Mouse (Mus musculus) megakaryocyte progenitor cell, adult 5-6 weeks (primary cell): ENCODE results near the gene Cdh26. TPM values are rescaled to one million over a fixed set of nuclear protein-coding genes. Genes with fewer than 3 reads are reported as not detected.

ENCODE experiments used
- ATAC-seq: replicated peaks from 2 replicates; pipeline ENCODE4 v1.8.0; 2016; ENCODE audit warnings: mild to moderate bottlenecking, moderate TSS enrichment, inconsistent platforms; ENCODE audit not compliant: poor library complexity
- total RNA-seq, 2 experiments: library from RNA; stranded (forward) in 1 of 2; stranded (reverse) in 1 of 2; fragments of 157-497, 149-512 nt in 1 of 2; fragments of 200-1000 nt in 1 of 2; gene quantifications; 2 replicates each; pipeline versions ENCODE4 v1.2.3 to v1.2.4; 2015 to 2017

The Cdh26 gene
- not detected in 2 replicates for total RNA-seq (2015)
- total RNA-seq (2017) = not detected in 2 replicates

DNA sequence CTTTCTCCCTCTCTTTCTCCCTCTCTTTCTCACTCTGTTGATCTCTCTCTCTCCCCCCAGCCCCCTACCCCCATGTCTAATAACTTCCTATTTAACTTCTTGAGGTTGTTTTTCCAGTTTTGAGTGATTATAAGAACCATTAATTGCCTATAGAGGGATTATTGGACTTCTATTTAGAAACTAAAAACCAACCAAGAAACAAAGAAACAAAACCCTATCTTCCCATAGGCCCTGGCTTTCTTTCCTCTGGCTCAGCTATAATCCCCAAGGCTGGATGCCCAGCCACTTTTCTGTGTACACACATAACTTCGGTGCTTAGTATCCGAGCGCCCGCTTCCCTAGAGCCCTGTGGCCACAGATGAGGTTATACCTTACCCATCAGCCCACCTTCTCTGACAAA, at the start of gene Cdh26:
Gene Cdh26 (plus strand): TSS at position 301 of the 400 bp plus-strand sequence.
- ATAC-seq = no peak

- ATAC-seq = peak; percentile 32
Measured at GRCm38 (mm10) chr2:178407053-178407815, 23.1 kb upstream of the Cdh26 start, which contains the start of gene Sycp2. Gene Sycp2, minus strand, starts transcription at chr2:178407685.

GRCm38 (mm10) chr2:178409024-178409423, 21.3 kb upstream of the Cdh26 start:
- ATAC-seq = peak; percentile 74

DNA sequence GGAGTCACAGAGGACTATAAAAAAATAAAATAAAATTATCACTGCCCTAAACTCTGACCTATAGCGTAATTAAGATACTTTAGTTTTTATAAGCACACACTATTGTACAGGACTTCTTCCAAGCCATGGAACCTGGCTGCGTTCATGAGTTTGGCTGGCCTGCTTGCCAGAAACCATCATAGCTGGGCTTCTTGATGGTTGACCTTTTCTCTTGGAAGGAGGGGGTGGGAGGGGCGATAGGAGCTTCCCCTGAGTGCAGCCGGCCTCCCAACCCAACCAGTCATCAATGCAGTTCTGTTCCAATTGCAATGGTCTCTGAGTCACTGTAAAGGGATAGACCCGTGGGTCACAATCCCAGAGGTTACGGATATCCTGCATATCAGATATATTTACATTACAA, 20.0 kb upstream of the Cdh26 start:
- no peak for ATAC-seq

DNA sequence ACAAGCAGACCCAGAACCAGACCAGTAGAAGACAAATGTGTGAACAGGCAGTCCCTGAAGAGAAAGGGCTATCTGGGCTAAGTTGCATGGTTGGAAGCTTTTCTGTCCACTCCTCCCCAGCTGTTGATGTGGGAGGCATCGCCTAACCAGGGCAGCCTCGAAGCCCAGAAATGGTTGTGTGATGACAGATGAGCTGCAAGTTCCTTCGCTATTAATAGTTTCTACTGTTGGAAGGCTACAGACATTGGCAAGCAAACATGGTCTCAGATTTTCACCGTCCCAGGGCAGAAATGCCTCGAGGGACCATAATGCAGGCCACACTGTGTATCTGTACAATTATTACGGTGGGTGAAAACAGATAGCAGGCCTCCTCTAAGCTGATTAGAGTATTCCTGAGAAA, 17.7 kb upstream of the Cdh26 start:
- ATAC-seq = no peak

GRCm38 (mm10) chr2:178413081-178413480, 17.2 kb upstream of the Cdh26 start:
- ATAC-seq = no peak

- no peak for ATAC-seq
Measured at GRCm38 (mm10) chr2:178413481-178414260, 16.7 kb upstream of the Cdh26 start.

- peak; percentile 56 for ATAC-seq
Measured at GRCm38 (mm10) chr2:178414261-178415149, 15.8 kb upstream of the Cdh26 start, which contains the start of the genes Ppp1r3d and Fam217b. Gene Ppp1r3d, minus strand, starts transcription at chr2:178414472. Gene Fam217b, plus strand, starts transcription at chr2:178414524.

DNA sequence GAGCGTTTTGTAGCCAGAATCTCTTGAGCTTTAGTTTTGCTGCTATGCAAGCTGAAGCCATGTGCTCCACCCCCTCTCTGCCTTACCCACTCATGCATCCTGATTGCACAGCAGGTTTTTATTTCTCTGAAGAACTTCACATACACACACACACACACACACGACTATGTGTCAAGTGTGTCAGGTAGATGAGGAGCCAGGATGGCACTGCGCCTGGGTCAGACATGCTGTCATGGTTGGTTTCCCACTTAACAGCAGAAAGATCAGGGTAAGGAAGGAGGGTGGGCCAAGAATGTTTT, 15.2 kb upstream of the Cdh26 start:
- no peak for ATAC-seq

DNA sequence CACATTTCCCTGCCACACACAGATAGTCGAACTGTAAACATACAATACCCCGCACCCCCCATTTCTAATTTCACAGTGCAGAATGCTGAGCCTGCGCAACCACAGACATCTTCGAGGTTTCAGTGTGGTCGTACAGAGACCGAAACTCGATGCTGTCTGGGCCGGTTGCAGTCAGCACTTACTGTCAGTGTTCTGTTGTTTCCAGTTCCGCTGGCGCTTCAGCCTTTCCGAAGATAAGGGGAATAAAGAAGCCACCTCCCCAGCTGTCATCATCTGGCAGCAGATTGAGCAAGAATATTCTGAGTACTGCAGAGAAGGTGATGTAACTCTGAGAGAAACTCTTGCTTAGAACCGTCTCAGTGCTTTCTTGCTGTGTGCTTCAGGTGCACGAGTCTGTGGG, 13.9 kb upstream of the Cdh26 start:
- peak; percentile 76 for ATAC-seq

- ATAC-seq = peak; percentile 53
Measured at GRCm38 (mm10) chr2:178416970-178417369, 13.4 kb upstream of the Cdh26 start.

- no peak for ATAC-seq
Measured at GRCm38 (mm10) chr2:178420576-178420975, 9.8 kb upstream of the Cdh26 start.

- ATAC-seq = no peak
Measured at GRCm38 (mm10) chr2:178421603-178422002, 8.7 kb upstream of the Cdh26 start.

DNA sequence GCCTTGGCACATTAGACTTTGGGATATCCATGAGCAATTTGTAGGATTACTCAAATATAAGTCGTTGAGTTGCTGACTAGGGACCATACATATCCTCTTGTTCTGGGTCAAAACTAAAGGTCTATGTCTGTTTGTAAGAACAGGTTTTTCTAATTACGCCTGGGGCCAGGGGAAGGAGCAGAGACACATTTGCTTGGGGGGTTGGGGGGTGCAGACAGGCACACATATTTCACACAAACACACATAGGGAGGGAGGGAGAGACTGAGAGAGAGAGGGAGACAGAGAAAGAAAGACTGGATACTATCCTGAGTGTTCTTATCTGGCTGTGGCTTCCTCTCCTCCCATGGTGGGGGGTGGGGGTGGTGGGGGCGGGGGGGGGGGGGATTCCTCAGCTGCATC, 8.1 kb upstream of the Cdh26 start:
- no peak for ATAC-seq

GRCm38 (mm10) chr2:178423223-178423622, 7.1 kb upstream of the Cdh26 start:
- ATAC-seq = no peak

- ATAC-seq = peak; percentile 78
Measured at GRCm38 (mm10) chr2:178426229-178426628, 4.1 kb upstream of the Cdh26 start.

DNA sequence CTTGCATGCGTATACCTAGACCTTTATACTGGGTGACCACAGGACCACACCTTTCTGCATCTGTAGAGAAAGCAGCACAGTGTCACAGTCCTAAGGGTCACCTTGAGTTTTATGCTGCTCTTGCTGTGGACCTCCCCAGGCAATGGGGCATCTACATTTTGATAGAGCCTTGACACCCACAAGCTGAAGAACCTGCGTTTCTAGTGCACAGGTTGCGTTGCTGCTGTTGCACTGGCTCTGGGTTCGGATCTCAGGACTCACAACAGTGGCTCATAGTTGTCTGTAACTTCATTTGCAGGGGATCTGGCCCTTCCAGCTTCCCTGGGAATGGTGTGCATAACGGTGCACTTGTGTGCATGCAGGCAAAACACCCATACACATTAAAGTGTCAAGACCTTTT, 3.1 kb upstream of the Cdh26 start:
- ATAC-seq = no peak

- no peak for ATAC-seq
Measured at GRCm38 (mm10) chr2:178428183-178428582, 2.1 kb upstream of the Cdh26 start.

GRCm38 (mm10) chr2:178428676-178429075, 1.7 kb upstream of the Cdh26 start:
- no peak for ATAC-seq

GRCm38 (mm10) chr2:178429426-178429825, 905 bp upstream of the Cdh26 start:
- no peak for ATAC-seq

- no peak for ATAC-seq
Measured at GRCm38 (mm10) chr2:178433495-178433894, 3.2 kb downstream of the Cdh26 start.
